Mouse (Mus musculus) cortical plate, adult 2 months (tissue): ENCODE data around the gene Il17rc. TPM values are rescaled to one million over a fixed set of nuclear protein-coding genes. Genes with fewer than 3 reads are reported as not detected.
A peak's percentile ranks its signal among the peaks of the same experiment; 100 is the strongest.

Source experiments
- H3K27ac ChIP-seq: fragments of 200-500 bp; 2 replicates; pipeline ENCODE4 v1.5.1; 2012; ENCODE audit warnings: low read length, control low read depth, inconsistent platforms; ENCODE audit not compliant: insufficient read depth
- H3K4me1 ChIP-seq: fragments of 200-500 bp; 2 replicates; pipeline ENCODE4 v1.6.1; 2011; ENCODE audit warnings: low read length; ENCODE audit not compliant: control insufficient read depth, insufficient read depth
- H3K4me3 ChIP-seq: fragments of 200-500 bp; 2 replicates; pipeline ENCODE4 v1.5.1; 2011; ENCODE audit warnings: mild to moderate bottlenecking, low read length, control low read depth; ENCODE audit not compliant: insufficient read depth
- CTCF ChIP-seq: fragments of 200-500 bp; IDR thresholded peaks from 2 replicates; pipeline ENCODE4 v1.5.1; 2011; ENCODE audit warnings: mild to moderate bottlenecking, control low read depth, low read length; ENCODE audit not compliant: insufficient read depth; ENCODE audit errors: extremely low read depth
- POLR2A ChIP-seq: fragments of 200-500 bp; IDR thresholded peaks from 2 replicates; pipeline ENCODE4 v1.6.1; 2011; ENCODE audit warnings: mild to moderate bottlenecking, low read length, control low read depth; ENCODE audit not compliant: insufficient read depth; ENCODE audit errors: extremely low read depth
- polyA plus RNA-seq: library from polyadenylated mRNA; depleted of rRNA; stranded (reverse); fragments of >200 nt; gene quantifications from 2 replicates; pipeline ENCODE4 v1.2.3, GENCODE M21; 2012

The Il17rc gene
- polyA plus RNA-seq, 1 experiment = 6.9 TPM

DNA sequence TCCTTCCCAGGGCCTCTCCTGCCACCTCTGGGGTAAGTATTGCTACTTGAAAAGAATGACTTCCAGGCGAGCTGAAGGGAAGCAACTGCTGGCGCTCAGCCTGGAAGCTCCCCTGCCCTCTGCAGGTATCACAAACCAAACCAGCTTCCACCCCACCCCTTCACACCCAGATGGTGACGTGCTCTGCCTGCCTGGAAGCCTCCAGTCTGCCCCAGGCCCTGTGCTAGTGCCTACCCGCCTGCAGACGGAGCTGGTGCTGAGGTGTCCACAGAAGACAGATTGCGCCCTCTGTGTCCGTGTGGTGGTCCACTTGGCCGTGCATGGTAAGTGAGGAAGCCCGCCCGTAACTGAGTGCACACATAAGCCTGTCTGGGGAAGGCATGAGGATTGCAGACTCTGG lies 834 bp downstream of the Il17rc start:
- H3K4me3 ChIP-seq = no peak overlapping the region

GRCm38 (mm10) chr6:113473246-113473645 lies 2.0 kb downstream of the Il17rc start:
- no peak overlapping the region for H3K4me3 ChIP-seq
- H3K4me1 ChIP-seq = no peaks in the 10 kb centered on the region
- H3K27ac ChIP-seq = no peak overlapping the region
- TF ChIP-seq CTCF = no peak
- no peak for TF ChIP-seq POLR2A

More for the DNA sequence above, 834 bp downstream of the Il17rc start:
- TF ChIP-seq POLR2A (no peak), CTCF (no peak)
- no peaks in the 10 kb centered on the region for H3K4me1 ChIP-seq
- no peak overlapping the region for H3K27ac ChIP-seq

- H3K4me3 ChIP-seq = no peak overlapping the region
- TF ChIP-seq POLR2A = no peak
- no peak for TF ChIP-seq CTCF
- no peaks in the 10 kb centered on the region for H3K4me1 ChIP-seq
- no peak overlapping the region for H3K27ac ChIP-seq
Observed at GRCm38 (mm10) chr6:113473715-113474114, 2.5 kb downstream of the Il17rc start.

DNA sequence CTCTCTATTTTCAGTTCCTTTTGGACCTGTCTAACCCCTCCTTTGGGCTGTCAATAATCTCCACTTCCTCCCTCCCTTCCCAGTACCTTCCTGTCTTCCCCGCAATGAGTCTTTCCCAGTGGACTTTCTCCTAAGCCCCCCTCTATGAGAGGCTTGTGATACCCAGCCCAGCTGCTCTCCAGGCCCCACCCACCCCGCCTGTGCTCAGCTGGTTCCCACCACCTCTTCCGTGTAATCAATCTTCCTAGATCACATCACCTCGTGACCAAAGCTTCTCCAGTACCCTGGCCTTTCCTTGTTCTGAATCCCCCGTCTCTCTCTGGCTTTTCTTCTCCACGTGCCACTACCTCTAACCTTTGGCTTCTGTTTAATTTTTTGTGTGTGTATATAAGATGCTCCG lies 6.1 kb downstream of the Il17rc start:
- H3K4me1 ChIP-seq = no peaks in the 10 kb centered on the region
- H3K27ac ChIP-seq = no peak overlapping the region
- TF ChIP-seq POLR2A (no peak), CTCF (no peak)
- H3K4me3 ChIP-seq = no peak overlapping the region

GRCm38 (mm10) chr6:113478906-113479305 lies 7.7 kb downstream of the Il17rc start:
- TF ChIP-seq POLR2A = no peak
- no peak for TF ChIP-seq CTCF
- Histone ChIP-seq H3K4me3 (no peak overlapping the region), H3K27ac (no peak overlapping the region), H3K4me1 (no peaks in the 10 kb centered on the region)

GRCm38 (mm10) chr6:113480555-113481373 lies 9.5 kb downstream of the Il17rc start:
- Histone ChIP-seq H3K27ac (no peak overlapping the region), H3K4me3 (no peak overlapping the region), H3K4me1 (no peaks in the 10 kb centered on the region; the same call in 1 of the 2 replicates)
- TF ChIP-seq POLR2A = no peak
- TF ChIP-seq CTCF = no peak

- Histone ChIP-seq H3K4me1 (peaks cover 2% of the 10 kb centered on the region), H3K4me3 (peak overlapping the region; percentile 93), H3K27ac (peak overlapping the region; percentile 87)
- TF ChIP-seq CTCF = no peak
Observed at GRCm38 (mm10) chr6:113482477-113483099, 11.4 kb downstream of the Il17rc start.

GRCm38 (mm10) chr6:113483100-113483615 lies 11.9 kb downstream of the Il17rc start, which contains the start of gene Creld1:
Gene Creld1 (plus strand): TSS chr6:113483297.
- H3K27ac ChIP-seq = peak within 1 kb of the TSS; percentile 87
- H3K4me1 ChIP-seq = peaks cover 2% of the 10 kb centered on the region
- TF ChIP-seq CTCF (no peak), POLR2A (peak; percentile 50; the same call in 1 of the 2 replicates)
- peak within 1 kb of the TSS; percentile 93 for H3K4me3 ChIP-seq

DNA sequence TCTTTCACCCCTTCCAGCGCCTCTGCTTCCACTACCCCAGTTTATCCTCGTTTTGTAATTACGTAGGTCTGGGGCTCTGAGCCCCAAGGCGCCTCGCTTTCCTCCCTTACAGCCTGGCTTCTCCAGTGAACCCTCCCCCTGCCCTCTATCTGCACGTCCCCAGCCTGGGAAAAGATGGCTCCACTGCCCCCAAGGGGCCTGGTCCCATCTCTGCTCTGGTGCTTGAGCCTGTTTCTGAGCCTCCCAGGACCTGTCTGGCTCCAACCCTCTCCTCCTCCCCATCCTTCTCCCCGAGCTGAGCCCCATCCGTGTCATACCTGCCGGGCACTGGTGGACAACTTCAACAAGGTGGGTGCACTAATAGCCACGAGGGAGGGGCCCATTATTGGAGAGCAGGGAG lies 12.5 kb downstream of the Il17rc start:
- H3K4me3 ChIP-seq = peak overlapping the region; percentile 93
- peaks cover 2% of the 10 kb centered on the region for H3K4me1 ChIP-seq
- TF ChIP-seq CTCF (no peak), POLR2A (no peak)
- H3K27ac ChIP-seq = peak overlapping the region; percentile 82
